Mouse (Mus musculus) megakaryocyte, embryonic 14.5 days (primary cell): ENCODE data around the gene Dapp1. TPM values are rescaled to one million over a fixed set of nuclear protein-coding genes. Genes with fewer than 3 reads are reported as not detected.
"Not testable (repeated sequence)": the region's sequence is repeated elsewhere in the genome, so short reads cannot be mapped to it uniquely, and the experiment has no call there.

Experiments
- H3K27me3 ChIP-seq: replicated peaks from 2 replicates; pipeline ENCODE3; 2012; ENCODE audit warnings: inconsistent platforms
- H3K36me3 ChIP-seq: replicated peaks from 2 replicates; pipeline ENCODE3; 2012; ENCODE audit warnings: low read length, inconsistent platforms, mixed read lengths
- H3K4me1 ChIP-seq: 2 replicates; pipeline ENCODE4 v1.6.1; 2012; ENCODE audit warnings: inconsistent platforms
- H3K4me3 ChIP-seq: replicated peaks from 2 replicates; pipeline ENCODE3; 2012; ENCODE audit warnings: moderate library complexity, mild to moderate bottlenecking, inconsistent platforms
- H3K9me3 ChIP-seq: 2 replicates; pipeline ENCODE4 v1.6.1; 2012; ENCODE audit warnings: inconsistent platforms
- FLI1 ChIP-seq: IDR thresholded peaks from 2 replicates; pipeline ENCODE4 v1.6.1; 2012; ENCODE audit warnings: low read length, inconsistent platforms, mixed read lengths
- GATA1 ChIP-seq: IDR thresholded peaks from 3 replicates; pipeline ENCODE4 v1.6.1; 2012; ENCODE audit warnings: mixed read lengths, low read length, inconsistent platforms, borderline replicate concordance
- polyA plus RNA-seq: library from polyadenylated mRNA; stranded (reverse); fragments of >175 nt; gene quantifications from 2 replicates; pipeline ENCODE4 v1.2.3, GENCODE M21; 2012; ENCODE audit warnings: low replicate concordance; ENCODE audit not compliant: insufficient read depth

The Dapp1 gene
- polyA plus RNA-seq, 1 experiment = 32.0 TPM

DNA sequence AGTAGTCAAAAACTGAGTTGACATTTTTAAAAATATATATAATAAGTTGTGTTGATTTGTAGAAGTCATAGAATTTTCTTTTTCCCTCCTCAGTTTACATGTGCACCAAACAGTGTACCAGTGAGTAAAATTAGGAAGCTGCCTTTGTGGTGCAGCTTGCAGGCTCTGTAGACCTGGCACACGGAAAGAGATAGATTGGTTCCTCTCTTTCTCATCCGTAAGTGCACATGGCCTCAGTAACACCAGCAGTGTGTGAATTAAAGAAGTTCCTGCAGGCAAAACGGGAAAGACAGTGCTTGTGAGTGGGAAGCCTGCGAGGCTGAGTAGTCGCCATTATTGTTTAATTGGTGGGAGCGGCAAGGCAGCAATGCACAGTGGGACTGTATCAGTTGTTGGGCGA, 5.9 kb downstream of the Dapp1 start:
- Histone ChIP-seq H3K4me3 (peak overlapping the region; percentile 91), H3K36me3 (peaks cover 98% of the 10 kb centered on the region), H3K27me3 (no peaks in the 10 kb centered on the region), H3K9me3 (no peaks in the 10 kb centered on the region), H3K4me1 (peaks cover 73% of the 10 kb centered on the region)
- no peak for TF ChIP-seq FLI1
- TF ChIP-seq GATA1 = no peak

DNA sequence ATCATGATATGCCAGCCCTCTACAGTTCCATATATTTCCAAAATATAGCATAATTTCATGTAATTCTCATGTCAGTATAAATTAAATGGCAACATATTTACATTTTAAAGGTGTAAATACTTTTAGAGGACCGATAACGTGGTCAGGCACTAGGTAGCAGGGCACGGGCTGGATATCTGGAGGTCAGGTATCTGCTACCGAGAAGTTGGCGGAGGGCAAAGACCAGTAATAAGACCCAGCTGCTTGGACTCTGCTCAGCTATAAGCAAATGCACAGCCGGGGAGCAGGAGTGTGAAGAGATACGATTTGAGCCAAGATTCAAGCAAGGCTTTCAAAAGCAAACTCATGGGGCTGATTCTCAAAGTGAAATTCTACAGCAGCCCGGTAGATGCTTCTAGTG, 7.0 kb downstream of the Dapp1 start:
- Histone ChIP-seq H3K27me3 (no peaks in the 10 kb centered on the region), H3K4me1 (peaks cover 83% of the 10 kb centered on the region), H3K36me3 (peaks cover 96% of the 10 kb centered on the region), H3K4me3 (peak overlapping the region; percentile 91), H3K9me3 (no peaks in the 10 kb centered on the region)
- TF ChIP-seq FLI1 (no peak), GATA1 (no peak)

DNA sequence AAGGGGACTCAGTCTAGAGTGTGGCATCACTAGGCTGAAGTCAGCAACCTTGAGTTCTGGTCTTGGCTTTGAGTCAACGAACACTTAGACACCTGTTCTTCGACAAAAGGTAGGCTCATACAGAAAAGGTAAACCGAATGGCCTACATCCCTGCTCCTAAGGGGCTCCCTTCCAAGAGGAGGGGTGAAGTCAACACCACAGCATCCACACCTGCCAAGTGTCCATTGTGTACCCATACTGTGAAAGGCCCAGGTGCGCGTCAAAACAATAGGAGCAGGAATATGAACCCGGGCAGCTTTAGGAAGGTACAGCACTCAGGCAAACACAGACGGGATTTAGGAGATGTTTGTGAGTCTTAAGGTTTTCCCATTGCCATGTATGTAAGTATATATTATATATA, 8.4 kb downstream of the Dapp1 start:
- TF ChIP-seq GATA1 (no peak), FLI1 (no peak)
- H3K27me3 ChIP-seq = no peaks in the 10 kb centered on the region
- peaks cover 93% of the 10 kb centered on the region for H3K4me1 ChIP-seq
- no peaks in the 10 kb centered on the region for H3K9me3 ChIP-seq
- H3K36me3 ChIP-seq = peaks cover 92% of the 10 kb centered on the region
- peak overlapping the region; percentile 91 for H3K4me3 ChIP-seq

DNA sequence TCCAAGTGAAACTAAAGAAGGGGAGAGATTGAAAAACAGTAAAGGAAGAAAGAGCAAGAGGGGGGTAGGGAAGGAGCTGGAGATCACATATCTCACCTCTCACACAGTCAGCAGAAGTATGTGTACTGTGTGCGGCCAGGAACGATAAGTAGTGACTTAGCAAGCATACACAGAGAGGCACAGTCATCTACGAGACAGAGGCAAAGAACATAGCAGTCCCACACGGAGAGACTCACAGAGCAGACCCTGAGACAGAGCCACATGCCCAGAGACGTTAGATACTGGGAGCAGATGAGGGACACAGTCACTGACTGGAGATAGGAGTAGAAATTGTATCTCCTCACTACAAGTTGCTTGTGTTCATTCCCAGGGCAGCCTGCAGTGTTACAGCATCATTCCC, 9.1 kb downstream of the Dapp1 start:
- H3K4me1 ChIP-seq = peaks cover 95% of the 10 kb centered on the region
- H3K9me3 ChIP-seq = no peaks in the 10 kb centered on the region
- H3K36me3 ChIP-seq = peaks cover 92% of the 10 kb centered on the region
- no peaks in the 10 kb centered on the region for H3K27me3 ChIP-seq
- peak overlapping the region; percentile 91 for H3K4me3 ChIP-seq
- TF ChIP-seq GATA1 (no peak), FLI1 (no peak)

DNA sequence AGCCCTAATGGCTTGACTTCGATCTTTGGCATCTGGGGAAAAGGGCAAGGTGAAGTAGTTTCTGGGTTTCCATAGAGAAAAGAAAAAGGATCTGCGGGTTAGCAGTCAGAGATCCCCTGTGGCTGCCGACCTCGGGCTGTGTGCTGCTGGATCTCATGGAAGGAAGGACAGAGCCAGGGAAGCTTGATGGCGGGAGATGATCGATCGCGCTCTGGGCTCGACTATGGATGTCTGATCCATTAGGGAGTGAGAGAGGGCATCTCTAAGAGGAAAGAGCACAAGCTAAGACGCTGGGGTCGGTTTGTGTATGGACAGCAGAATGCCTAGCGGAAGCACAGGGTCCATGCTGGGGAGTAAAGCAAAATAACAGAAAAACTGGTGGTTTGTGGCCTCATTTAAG, 11.4 kb downstream of the Dapp1 start:
- peaks cover 93% of the 10 kb centered on the region for H3K36me3 ChIP-seq
- H3K4me1 ChIP-seq = peaks cover 95% of the 10 kb centered on the region
- TF ChIP-seq FLI1 (no peak), GATA1 (no peak)
- H3K4me3 ChIP-seq = peak overlapping the region; percentile 86
- no peaks in the 10 kb centered on the region for H3K9me3 ChIP-seq
- H3K27me3 ChIP-seq = no peaks in the 10 kb centered on the region

DNA sequence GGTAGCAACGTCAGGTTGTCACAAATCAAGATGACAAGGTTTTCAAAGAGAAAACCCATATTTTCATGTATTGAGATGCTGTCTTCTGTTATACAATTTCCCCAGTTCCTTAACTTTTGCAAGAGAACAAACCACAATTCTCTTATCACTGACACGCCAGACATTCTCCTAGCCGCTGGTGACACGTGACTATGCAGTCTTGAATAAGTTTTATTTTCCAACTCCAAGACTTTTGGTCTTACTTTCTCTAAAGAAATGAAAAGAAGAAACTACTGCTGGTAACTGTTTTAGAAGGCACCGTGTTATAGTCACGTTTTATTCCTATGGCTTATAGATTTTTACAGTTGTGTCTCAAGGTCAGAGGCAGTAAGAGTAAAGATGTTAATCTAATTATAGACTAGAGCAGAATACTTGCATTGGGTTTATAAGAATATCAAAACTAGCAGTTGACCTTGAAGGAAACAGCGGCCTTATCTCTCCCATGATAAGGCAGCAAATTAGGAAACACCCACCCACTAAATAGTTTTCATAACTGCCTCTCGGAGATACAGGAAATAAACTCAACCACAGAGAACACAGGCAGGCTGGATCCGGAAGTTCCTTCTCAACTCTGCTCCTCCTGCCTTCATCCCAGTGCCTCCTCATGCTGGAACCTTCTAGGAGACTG, 12.4 kb downstream of the Dapp1 start:
- TF ChIP-seq GATA1 (peak; percentile 79; the same call in 1 of the 3 replicates), FLI1 (peak; percentile 33; the same call in 1 of the 2 replicates)
- no peaks in the 10 kb centered on the region for H3K27me3 ChIP-seq
- peak overlapping the region; percentile 87 for H3K4me3 ChIP-seq
- H3K9me3 ChIP-seq = no peaks in the 10 kb centered on the region
- peaks cover 92% of the 10 kb centered on the region for H3K36me3 ChIP-seq
- H3K4me1 ChIP-seq = peaks cover 95% of the 10 kb centered on the region

DNA sequence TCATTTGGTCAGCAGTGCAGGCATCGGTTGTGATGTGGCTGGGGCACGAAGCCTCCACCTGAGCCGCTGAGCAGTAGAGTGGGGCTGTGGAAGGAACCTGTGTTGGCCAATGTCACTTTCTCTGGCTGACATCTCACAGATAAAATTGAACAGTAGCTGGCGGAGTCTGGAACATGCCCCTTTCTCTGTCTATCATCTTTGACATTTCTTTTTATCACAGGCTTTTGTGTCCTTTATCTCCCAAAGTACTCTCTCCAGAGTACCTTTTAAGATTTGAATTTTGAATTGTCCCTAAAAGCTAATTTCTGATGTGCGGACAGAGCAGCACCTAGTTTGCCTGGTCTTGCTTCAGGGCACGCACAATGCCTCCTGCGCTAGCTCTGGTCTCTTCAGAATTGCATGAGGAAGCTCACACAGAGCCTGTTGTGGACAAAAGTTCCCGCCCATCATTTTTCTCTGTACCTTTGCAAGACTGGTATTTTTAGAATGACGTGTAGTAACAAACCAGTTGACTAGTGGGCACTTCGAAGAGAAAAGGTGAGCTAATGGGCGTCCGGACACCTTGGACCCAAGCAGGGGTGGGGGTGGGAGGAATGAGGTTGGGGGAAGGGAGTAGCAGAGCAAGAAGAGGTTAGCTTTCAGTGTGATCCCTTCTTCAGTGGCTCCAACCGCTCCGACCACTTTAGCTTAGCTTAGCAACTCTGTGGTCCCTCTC, 13.1 kb downstream of the Dapp1 start:
- TF ChIP-seq FLI1 (no peak), GATA1 (no peak)
- H3K9me3 ChIP-seq = no peaks in the 10 kb centered on the region
- H3K36me3 ChIP-seq = peaks cover 92% of the 10 kb centered on the region
- no peaks in the 10 kb centered on the region for H3K27me3 ChIP-seq
- H3K4me1 ChIP-seq = peaks cover 96% of the 10 kb centered on the region
- H3K4me3 ChIP-seq = peak overlapping the region; percentile 87

DNA sequence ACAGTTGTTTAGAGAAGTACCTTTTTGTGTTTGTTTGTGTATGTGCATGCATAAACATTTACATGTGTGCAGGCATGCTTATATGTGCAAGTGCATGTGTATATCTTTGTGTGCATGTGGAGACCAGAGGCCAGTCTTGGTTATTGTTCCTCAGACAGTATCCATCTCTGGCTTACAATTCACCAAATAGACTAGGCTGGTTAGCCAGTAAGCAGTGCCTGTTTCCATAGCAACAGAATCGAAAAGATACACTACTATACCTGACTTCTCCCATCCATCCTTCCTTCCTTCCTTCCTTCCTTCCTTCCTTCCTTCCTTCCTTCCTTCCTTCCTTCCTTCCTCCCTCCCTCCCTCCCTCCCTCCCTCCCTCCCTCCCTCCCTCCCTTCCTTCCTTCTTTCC, 17.3 kb downstream of the Dapp1 start:
- H3K4me3 ChIP-seq = peak overlapping the region; percentile 28
- H3K27me3 ChIP-seq, H3K9me3 ChIP-seq: not testable (repeated sequence)
- H3K36me3 ChIP-seq = peaks cover 94% of the 10 kb centered on the region
- peaks cover 90% of the 10 kb centered on the region for H3K4me1 ChIP-seq

DNA sequence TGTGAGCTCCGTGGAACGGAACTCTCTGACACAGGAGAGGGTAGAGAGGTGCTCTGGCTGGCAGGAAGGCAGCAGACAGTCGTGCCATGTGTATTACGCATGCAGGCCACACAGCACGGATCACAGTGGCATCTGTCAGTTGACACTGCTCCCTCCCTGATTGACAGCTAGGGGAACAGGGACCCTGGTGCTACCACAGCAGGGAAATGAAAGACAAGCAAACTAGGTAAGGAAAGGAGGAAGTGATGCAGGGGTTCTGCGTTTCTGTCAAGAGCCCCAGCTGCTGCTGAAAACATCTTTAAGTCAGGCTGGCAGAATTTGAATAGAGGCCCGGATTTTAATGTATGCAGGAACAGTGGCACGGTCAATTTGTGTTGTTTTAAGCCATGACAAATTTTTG, 17.8 kb downstream of the Dapp1 start:
- peaks cover 88% of the 10 kb centered on the region for H3K4me1 ChIP-seq
- peak overlapping the region; percentile 83 for H3K4me3 ChIP-seq
- TF ChIP-seq FLI1 = no peak
- no peak for TF ChIP-seq GATA1

DNA sequence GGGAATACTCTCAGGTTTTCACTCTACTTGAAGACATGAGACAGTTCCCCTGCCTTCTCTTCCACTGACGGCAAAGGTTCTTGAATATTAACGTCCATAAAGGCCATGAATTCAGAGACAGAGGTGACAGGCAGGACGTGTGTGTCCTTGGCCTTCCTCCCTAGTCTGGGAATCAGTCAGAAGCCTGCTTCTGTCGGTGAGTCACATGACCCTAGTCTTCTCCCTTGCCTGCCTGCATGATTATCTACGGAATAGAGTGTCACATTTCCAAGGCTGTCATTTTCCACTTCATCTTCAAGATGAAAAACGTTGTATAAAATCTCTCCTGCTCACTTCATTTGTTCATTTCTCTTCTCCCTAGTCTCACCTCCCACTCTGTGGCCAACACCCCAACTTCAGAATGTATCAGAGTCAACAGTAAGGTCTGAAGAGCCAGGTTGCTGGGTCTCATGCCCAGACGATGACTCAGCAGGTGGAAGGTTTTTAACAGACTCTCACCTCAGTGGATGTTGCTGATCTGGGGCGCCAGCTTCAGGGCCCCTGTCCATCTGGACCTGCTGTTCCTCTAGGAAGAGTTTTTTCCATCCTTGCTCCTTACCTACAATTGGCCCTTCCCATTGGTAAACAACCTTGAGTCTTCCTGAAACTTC, 19.5 kb downstream of the Dapp1 start:
- TF ChIP-seq GATA1 (no peak), FLI1 (no peak)
- Histone ChIP-seq H3K27me3 (no peaks in the 10 kb centered on the region), H3K9me3 (no peaks in the 10 kb centered on the region), H3K4me3 (peak overlapping the region; percentile 59), H3K4me1 (peaks cover 88% of the 10 kb centered on the region), H3K36me3 (peaks cover 93% of the 10 kb centered on the region)

More for the DNA sequence above, 17.8 kb downstream of the Dapp1 start:
- Histone ChIP-seq H3K9me3 (no peaks in the 10 kb centered on the region), H3K27me3 (no peaks in the 10 kb centered on the region), H3K36me3 (peaks cover 93% of the 10 kb centered on the region)
